Mouse (Mus musculus): ENCODE results near the gene Slc19a1.
A peak's percentile ranks its signal among the peaks of the same experiment; 100 is the strongest.

Slc19a1 gene

DNA sequence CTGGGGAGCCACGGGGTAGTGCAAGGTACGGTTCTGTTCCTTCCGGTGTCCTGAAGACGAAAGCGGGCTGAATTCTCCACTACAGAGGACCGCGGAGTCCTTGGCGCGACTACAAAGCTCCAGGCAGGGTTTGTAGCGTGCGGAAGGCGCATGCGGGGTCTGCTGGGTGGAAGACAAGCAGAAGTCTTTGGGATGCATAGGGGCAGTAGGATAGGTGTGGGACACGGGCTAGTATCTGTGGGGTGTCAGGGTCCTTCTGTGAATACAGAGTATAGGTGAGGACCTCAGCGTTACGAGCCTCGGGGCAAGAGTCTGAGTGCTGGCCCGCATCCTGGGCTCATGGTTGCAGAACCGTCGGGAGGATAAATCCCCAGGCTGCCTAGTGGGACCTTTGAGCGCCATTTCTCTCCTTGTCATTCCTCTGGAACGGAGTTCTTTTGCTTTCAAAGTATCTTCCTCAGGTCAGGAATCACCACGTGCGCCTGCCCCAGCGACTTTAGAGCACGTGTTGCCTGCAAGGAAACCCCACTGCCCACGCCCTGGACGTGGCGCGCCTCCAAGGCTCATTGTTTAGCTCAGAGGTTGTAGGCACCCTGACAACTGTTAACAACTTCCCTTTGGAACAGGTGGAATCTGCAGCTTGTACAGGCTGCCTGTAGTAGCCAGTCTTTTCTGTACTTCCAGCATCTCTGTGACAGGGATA lies 1.4 kb downstream of the Slc19a1 start:
- DNase-seq: peak; percentile 80

DNA sequence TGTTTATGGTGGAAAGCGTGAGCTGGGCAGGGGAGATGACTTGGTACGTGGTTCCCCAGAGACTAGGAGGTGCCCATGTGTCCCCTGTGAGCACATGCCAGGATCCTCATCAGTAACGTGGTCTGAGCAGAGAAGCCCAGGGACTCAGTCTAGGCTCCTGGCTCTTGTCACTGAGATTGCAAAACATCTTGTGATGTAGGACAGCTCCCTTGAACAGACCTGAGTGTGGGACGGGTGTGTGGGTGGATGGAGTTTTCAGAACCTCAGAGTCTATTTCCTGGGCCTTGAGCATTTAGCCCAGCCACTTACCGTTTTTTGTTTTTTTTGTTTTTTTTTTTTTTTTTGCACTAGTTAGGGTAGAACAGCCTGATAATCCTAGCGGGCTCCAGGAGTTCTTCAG lies 3.4 kb downstream of the Slc19a1 start:
- DNase-seq: no peak

DNA sequence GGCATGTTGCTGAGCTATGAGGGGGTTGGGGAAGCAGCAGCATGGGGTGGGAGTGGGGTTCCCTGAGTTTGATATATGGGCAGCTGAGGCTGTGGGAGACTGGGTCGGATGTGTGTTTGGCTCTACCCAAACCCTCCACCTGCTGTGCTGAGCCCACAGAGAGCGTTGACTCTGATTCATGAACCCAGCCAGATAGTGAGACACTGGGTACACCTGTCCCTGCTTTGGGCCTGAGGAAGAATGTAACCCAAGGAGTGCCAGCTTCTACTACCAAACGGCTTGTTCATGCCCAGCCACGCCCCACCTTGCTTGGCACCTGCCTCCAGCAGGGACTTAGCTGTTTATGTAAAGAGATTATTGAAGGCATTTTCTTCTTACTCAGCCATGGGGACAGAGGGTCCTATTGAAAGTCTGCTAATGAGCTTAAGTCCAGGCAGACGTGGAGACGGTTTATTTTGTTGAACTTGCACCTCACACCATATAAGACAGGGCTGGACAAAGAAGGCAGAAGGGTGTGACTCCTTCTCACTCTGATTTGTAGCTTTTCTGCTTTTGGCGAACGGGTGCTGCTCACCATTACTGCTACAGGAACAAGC lies 6.6 kb downstream of the Slc19a1 start:
- no peak for DNase-seq

DNA sequence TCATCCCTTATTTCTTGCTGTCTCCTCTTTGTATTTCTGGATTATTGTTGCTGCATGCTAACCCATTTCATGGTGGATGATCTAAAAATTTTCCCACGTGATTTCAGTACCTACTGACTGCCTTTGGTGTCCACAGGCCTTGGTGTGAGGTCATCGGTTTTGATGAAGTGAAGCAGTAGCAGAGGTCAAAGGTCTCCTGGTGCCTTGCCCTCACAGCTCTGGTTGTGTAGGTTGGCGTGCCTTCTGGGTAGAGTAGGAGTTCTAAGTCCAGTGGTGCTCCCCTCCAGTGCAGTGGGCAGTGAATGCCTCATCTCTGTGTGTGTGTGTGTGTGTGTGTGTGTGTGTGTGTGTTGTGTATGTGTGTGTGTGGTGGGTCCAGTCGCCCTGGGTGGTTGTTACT lies 16.2 kb downstream of the Slc19a1 start:
- DNase-seq: no peak

DNA sequence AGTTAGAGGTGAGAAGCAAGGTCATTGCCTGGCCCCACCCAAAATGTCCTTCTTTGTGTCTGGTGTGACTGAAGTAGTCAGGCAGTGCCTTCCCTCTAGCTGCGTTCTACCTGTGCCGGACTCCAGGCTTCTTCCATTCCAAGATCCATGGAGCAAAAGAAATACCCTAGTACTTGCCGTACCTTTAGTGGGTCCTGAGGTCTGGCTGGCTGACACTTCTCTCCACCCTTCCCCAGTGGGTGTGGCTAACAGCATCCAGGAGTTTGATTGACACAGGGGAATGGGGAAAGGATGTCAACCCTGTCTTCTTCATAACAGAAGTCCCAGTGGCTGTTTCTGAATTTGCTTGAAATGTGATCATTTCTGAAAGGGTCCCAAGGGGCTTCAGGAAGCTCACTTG lies 16.6 kb downstream of the Slc19a1 start:
- no peak for DNase-seq

DNA sequence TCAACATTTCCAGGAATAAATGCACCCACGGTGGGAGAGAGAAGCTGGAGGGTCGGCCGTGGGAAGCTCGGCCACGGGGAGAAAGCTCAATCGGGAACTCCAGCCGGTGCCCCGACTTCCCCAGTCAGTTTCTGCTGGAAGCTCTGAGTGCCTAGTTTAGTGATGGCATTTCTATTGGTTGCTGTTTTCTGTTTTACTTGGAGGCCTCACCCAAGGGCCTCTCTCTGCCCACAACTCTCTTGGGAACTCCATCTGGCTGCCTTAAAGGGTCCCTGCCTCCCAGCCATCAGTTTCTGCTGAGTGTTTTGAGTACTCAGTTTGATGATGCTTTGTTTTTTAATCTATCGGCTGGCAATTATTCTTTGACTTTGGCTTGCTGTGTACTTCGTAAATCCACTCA lies 24.7 kb downstream of the Slc19a1 start:
- no peak for DNase-seq

DNA sequence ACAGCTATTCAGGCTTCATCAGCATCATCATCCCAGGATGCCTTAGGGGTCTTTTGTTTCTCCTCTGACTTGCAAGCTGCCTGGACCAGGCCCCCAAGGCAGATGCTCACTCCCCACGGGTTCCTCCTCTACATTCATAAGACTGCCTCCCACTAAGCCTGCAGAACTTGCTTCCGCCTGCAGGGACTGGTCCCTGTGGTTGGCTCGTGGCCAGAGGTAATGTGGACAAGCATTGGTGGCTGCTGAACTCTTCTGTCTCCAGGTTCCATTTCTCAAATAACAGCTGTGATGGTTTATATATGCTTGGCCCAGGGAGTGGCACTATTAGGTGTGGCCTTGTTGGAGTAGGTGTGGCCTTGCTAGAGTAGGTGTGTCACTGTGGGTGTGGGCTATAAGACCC lies 29.4 kb downstream of the Slc19a1 start:
- DNase-seq: peak; percentile 67

DNA sequence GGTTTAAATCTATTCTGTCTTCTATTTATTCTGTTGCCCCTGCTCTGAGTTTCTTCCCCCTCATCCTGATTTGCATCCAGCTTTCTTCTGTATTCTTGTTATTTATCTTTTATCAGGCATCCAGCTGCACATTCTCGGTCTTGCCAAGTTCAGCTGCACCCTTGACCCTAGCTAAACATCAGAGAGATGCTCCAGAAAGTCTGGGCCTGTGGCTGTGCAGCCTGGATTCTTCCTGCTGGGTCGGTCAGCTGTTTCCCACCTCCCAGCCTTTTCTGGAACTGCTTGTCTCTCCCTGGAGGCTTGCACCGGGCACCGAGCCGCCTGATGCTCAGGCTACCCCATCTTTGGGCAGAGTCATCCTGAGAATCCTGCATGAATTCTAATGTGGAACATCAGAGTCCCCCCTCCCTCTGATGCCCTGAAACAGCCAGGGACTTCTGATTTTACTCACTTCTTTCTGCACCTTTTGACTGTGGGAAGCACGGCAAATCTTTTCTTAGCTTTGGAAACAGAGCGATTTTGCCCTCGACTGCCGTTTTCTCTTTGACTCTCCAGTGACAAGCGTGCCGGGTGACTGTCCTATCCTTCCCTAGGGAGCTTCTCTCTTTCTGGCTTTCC lies 30.5 kb downstream of the Slc19a1 start:
- peak; percentile 86 for DNase-seq

DNA sequence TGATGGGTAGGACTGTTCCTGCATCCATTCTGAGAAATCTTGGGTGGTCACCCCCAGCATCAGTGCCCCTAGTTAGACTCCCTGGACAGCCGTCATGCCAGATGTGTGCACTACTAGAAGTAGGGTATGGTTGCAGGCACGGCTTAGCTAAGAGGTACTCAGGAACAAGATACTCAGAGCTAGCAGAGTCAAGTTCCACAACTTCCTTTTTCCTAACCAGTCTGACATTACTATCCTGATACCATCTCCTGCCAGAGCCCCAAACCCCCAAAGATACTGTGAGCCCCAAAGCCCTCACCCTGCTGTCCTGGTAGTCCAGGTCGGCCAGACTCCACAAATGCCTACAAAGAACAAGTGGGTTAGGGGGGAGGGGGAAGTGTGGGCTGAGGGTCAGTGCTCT lies 32.2 kb downstream of the Slc19a1 start:
- DNase-seq: no peak

DNA sequence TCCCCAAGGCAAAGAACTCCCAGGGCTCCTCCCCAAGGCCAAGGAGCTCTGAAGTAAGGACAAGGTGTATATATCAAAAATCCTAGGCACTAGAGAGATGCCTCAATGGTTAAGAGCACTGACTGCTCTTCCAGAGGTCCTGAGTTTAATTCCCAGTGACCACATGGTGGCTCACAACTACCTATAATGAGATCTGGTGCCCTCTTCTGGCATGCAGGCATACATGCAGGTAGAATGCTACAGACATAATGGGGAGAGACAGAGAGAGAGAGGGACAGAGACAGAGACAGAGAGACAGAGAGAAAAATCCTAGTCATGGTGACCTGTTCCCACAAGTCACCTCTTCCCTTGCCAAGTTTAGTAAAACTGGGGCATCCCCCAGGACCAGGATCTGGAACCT lies 32.6 kb downstream of the Slc19a1 start:
- DNase-seq: no peak

DNA sequence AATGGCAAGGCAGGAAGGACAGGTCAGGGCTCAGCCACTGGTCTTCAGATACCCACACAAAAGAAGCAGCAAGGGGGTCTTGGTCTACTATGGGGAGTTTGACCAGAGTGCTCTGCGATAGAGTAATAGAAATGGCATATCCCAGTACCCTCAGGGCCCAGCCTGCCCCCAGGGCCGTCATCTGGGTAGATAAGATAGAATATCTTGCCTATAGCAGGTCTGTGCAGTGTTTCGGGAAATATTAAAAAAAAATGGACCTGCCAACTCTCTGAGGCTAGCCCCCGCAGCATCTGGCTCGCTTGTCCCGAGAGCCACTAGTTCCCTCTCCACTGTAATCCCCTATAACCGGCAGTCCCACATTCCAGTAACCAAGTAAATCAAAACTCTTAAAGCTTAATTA lies 36.4 kb downstream of the Slc19a1 start:
- no peak for DNase-seq

DNA sequence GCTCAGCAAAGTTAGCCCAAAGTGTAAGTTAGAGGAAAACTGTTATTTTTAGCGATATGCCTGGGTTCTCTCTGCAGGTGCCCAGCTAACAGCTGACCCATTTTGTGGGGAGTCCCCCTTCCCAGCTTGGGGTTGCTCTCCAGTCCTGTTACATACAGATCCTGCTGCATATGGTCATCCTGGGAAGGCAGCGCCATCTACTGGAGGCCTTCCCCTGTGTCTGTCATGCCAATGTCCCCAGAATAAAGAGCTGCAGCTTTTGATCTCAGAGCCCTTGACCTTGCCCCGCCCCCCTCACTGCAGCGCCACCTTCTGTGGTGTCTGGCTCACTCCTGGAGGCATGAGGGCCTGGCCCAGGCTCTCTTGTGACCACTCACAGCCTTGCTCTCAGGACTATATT lies 38.0 kb downstream of the Slc19a1 start:
- DNase-seq: peak; percentile 86

DNA sequence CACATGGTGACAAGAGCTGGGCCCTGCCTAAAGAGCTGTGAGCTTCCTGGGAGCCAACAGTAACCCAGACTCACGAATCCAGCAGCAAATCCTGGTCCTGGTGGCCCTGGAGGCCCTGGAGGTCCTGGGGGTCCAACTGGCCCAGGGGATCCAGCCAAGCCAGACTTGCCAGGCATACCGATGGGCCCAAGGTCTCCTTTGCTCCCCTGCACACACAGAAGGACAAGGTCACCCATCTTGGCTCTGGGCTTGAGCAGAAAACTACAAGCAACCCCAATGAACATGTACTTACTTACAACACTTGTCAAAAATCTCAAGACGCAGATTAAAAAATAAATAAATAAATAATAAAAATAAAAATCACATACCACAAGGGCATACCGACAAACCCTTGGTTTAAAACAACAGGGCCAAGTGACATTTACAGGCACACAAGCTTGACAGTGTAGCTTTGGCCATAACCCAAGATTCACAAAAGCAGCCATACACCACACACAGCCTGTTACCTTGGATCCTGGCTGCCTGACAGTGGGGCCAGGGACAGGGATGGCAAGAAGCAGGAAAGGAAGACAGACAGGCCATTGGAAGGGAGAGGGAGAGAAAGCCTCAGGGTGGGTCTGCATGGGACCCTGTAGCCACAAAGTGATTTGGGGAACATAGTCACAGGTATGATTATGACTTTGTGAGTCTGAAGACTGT lies 42.4 kb downstream of the Slc19a1 start:
- no peak for DNase-seq

DNA sequence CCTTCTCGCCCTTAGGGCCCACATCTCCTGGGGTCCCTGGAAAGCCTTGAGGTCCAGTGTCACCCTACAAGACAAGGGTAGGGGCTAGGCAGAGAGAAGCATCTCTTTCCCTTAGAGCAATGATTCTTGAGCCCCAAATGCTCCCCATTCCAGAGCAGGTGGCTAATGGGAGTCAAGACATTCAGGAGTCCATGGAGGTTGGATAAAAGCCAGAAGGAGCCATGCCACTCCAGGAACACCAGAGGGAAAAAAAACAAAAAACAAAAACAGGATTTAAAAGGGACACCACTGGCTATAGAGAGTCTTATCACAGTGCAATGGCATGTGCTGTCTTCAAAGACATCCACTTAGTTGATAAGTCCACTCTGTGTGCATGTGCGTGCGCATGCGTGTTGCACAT lies 46.4 kb downstream of the Slc19a1 start:
- DNase-seq: no peak

DNA sequence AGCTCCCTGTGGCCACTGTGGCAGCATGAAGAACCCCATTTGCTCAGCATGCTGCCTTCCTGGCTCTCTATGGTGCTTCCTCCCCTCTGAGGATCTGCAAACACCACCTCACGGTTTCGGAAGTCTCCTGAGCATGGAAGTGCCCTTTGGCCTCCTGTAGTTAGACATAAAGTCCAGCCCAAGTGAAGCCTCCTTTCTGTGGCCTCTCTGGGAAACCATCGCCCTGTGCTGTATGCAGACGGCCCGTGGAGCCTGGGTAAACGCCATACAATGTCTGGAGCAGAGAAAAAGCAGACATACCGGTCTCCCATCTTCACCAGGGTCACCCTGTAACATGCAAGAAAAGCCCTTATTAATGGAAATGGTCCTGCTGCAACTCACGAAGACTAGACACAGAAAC lies 46.9 kb downstream of the Slc19a1 start:
- peak; percentile 63 for DNase-seq

DNA sequence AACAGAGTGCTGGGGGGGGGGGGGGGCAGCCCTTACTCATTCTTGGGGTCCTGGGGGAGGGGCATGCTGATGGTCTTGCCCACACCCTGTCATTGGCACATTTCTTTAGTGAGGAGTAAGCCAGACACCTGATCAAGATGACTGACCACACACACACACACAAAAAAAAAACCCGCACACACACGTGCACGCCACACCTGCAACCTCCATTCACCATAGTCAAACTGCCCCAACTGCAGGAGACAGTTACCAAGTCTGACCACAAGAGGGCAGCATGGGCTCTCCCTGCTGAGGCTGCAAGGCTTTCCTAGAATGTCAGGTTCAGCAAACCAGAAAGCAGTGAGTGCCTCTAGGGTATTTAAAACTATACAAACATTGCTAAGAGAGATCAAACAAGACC lies 50.4 kb downstream of the Slc19a1 start:
- peak; percentile 90 for DNase-seq

DNA sequence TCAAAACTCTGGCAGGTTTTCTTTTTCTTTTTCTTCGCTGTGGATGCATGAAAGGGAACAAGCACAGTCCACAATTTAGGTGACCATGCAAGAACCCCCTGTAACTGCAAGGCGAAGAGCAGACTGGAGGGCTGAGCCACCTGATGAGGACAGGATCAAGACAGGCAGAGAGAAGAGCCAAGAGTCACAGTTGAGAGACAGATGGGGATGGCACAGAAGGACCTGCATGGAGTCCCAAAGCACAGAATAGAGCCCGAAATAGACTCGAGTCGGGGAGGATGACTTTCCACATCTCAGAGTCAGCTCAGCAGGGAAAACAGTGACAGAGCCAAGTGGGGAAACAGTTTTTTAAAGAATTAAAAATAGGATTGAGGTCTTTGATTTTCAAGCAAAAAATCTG lies 50.9 kb downstream of the Slc19a1 start:
- DNase-seq: no peak

DNA sequence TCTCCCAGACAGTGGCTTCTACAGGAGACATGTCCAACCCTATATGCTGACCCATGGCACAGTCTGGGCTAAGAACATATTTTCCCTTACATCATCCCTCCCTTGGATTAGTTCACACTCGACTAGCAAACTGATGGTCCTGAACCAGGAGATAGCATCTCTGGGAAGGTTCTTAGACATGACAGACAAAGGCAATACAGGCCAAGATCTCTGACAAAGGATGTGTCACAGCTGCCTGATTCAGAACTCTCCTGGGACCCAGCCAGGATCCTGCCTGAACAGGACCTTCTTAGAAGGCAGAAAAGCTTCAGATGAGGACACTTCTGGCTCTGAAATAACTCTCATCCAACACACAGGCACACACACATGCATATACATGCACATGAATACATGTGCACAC lies 52.5 kb downstream of the Slc19a1 start:
- peak; percentile 65 for DNase-seq

DNA sequence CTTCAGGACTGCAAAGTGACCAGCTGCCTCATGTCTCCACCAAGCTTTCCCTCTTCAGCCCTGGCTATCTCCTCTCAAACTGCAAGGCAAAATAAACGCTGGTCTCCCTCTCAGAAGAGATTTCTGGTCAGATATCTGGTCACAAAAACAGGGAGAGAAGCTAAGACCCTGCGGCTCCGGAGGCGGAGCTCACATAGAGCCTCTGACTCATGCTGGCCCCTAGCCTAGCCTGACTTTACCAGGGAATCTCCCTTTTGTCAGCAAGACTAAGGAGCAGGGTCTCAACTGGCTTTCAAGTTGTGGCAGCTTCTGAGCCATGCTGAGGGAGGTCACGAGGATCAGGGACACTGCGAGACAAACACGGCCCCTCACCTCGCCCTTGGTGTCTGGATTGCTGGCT lies 57.3 kb downstream of the Slc19a1 start:
- DNase-seq: peak; percentile 68

DNA sequence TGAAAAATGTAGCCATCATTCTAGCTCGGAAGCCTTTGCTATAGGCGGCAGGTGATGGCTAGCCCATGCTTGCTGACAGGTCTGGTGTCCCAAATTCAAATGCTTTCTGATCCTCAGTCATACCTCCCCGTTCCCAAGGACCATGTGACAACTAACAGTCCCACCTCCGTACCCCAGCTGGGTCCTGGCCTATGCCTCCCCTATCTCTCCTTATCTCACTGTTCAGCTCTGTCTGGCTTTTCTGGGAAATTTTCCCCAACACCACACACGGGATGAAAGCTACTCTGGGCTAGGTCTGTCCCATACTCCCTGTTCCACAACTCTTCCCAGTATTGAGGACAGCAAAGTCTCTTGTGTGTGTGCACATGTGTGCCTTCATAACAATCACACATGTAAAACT lies 58.0 kb downstream of the Slc19a1 start:
- no peak for DNase-seq

DNA sequence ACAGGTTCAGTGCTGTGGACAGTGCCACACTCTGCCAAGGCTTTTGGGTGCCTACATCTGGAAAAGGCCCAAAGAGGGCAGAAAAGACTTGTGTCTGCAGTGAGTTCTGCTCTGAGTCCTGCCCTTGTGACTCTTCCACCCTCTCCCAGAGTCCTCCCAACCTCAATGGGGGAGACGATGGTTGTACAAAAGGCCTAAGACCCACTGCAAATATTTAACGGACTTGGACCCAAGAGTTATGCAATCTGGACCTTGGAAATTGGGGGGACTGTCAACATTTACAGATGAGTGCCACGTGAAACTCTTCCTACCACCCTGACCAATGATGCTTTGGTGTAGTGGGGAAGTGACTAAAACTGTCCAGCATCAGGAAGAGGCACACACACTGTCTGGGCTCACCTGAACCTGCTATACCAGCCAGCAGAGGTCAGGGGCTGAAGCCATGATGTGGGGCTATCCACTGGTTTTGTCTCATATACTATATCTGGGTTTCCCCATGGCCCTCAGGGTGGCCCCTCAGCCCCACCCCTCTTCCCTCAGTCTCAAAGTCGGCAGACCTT lies 59.6 kb downstream of the Slc19a1 start:
- no peak for DNase-seq

DNA sequence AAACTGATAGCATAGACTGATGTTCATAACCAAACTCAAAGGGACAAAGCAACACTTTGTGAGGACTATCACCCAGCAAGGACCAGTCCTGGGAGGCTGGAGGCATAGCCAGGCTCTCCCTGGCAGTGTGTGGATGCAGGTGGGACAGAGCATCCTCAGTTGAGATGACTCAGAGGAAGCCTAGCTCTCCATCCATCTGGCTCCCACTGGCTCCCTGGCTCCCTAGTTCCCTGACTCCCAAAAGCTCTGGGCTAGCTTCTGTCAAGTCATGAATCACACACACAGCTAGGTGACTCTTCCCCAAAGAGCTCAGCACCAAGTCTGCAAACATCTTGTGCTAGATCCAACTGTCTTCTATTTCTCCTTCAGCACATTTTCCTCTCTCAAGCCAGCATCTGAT lies 61.8 kb downstream of the Slc19a1 start:
- DNase-seq: no peak

DNA sequence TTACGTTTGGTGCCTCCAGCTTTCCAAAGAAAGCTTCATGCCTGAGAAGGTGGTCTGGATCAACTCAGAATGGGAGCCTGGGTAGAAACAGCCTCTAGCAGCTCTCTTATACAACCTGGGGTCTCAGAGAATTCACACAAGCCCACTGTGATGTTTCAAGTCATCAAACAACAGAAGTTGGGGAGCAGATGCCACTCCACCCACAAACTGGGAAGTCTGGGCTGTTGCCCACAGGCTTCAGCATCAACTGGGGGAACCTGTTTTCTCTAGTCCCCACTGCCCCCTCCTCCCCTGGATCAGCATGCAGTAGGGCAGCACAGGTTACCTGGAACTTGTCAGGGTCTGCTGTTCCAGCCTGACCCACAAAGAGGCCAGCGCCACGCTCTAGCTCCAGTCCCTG lies 63.6 kb downstream of the Slc19a1 start:
- no peak for DNase-seq

All from kidney, postnatal 10 days (tissue).